Mouse (Mus musculus) c-Kit-positive CD71-positive TER-119-positive erythroid progenitor cells, embryonic 14.5 days (primary cell): ENCODE measurements around the gene Col18a1.

Experiments
- DNase-seq: peaks from one replicate; pipeline ENCODE4 v3.0.0-alpha.2; 2013; ENCODE audit warnings: low spot score

Col18a1 gene

GRCm38 (mm10) chr10:77062393-77063010 lies 103.8 kb downstream of the Col18a1 start:
- DNase-seq = no peak

DNA sequence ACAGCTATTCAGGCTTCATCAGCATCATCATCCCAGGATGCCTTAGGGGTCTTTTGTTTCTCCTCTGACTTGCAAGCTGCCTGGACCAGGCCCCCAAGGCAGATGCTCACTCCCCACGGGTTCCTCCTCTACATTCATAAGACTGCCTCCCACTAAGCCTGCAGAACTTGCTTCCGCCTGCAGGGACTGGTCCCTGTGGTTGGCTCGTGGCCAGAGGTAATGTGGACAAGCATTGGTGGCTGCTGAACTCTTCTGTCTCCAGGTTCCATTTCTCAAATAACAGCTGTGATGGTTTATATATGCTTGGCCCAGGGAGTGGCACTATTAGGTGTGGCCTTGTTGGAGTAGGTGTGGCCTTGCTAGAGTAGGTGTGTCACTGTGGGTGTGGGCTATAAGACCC lies 104.9 kb downstream of the Col18a1 start:
- no peak for DNase-seq

DNA sequence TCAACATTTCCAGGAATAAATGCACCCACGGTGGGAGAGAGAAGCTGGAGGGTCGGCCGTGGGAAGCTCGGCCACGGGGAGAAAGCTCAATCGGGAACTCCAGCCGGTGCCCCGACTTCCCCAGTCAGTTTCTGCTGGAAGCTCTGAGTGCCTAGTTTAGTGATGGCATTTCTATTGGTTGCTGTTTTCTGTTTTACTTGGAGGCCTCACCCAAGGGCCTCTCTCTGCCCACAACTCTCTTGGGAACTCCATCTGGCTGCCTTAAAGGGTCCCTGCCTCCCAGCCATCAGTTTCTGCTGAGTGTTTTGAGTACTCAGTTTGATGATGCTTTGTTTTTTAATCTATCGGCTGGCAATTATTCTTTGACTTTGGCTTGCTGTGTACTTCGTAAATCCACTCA lies 109.6 kb downstream of the Col18a1 start:
- no peak for DNase-seq

DNA sequence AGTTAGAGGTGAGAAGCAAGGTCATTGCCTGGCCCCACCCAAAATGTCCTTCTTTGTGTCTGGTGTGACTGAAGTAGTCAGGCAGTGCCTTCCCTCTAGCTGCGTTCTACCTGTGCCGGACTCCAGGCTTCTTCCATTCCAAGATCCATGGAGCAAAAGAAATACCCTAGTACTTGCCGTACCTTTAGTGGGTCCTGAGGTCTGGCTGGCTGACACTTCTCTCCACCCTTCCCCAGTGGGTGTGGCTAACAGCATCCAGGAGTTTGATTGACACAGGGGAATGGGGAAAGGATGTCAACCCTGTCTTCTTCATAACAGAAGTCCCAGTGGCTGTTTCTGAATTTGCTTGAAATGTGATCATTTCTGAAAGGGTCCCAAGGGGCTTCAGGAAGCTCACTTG lies 117.7 kb downstream of the Col18a1 start:
- no peak for DNase-seq

GRCm38 (mm10) chr10:77048196-77048595 lies 118.2 kb downstream of the Col18a1 start:
- DNase-seq = no peak

DNA sequence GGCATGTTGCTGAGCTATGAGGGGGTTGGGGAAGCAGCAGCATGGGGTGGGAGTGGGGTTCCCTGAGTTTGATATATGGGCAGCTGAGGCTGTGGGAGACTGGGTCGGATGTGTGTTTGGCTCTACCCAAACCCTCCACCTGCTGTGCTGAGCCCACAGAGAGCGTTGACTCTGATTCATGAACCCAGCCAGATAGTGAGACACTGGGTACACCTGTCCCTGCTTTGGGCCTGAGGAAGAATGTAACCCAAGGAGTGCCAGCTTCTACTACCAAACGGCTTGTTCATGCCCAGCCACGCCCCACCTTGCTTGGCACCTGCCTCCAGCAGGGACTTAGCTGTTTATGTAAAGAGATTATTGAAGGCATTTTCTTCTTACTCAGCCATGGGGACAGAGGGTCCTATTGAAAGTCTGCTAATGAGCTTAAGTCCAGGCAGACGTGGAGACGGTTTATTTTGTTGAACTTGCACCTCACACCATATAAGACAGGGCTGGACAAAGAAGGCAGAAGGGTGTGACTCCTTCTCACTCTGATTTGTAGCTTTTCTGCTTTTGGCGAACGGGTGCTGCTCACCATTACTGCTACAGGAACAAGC lies 127.7 kb downstream of the Col18a1 start:
- no peak for DNase-seq

DNA sequence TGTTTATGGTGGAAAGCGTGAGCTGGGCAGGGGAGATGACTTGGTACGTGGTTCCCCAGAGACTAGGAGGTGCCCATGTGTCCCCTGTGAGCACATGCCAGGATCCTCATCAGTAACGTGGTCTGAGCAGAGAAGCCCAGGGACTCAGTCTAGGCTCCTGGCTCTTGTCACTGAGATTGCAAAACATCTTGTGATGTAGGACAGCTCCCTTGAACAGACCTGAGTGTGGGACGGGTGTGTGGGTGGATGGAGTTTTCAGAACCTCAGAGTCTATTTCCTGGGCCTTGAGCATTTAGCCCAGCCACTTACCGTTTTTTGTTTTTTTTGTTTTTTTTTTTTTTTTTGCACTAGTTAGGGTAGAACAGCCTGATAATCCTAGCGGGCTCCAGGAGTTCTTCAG lies 130.9 kb downstream of the Col18a1 start:
- no peak for DNase-seq

DNA sequence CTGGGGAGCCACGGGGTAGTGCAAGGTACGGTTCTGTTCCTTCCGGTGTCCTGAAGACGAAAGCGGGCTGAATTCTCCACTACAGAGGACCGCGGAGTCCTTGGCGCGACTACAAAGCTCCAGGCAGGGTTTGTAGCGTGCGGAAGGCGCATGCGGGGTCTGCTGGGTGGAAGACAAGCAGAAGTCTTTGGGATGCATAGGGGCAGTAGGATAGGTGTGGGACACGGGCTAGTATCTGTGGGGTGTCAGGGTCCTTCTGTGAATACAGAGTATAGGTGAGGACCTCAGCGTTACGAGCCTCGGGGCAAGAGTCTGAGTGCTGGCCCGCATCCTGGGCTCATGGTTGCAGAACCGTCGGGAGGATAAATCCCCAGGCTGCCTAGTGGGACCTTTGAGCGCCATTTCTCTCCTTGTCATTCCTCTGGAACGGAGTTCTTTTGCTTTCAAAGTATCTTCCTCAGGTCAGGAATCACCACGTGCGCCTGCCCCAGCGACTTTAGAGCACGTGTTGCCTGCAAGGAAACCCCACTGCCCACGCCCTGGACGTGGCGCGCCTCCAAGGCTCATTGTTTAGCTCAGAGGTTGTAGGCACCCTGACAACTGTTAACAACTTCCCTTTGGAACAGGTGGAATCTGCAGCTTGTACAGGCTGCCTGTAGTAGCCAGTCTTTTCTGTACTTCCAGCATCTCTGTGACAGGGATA lies 132.9 kb downstream of the Col18a1 start:
- DNase-seq = peak; percentile 51

GRCm38 (mm10) chr10:77032591-77033322 lies 133.6 kb downstream of the Col18a1 start:
- peak; percentile 93 for DNase-seq

GRCm38 (mm10) chr10:77031768-77032375 lies 134.5 kb downstream of the Col18a1 start, which contains the start of gene Slc19a1:
TSS of gene Slc19a1 (plus strand) at chr10:77032241.
- DNase-seq = no peak

GRCm38 (mm10) chr10:77030666-77031065 lies 135.7 kb downstream of the Col18a1 start:
- DNase-seq = no peak

- DNase-seq = no peak
Measured at GRCm38 (mm10) chr10:77029761-77030160, 136.6 kb downstream of the Col18a1 start.

DNA sequence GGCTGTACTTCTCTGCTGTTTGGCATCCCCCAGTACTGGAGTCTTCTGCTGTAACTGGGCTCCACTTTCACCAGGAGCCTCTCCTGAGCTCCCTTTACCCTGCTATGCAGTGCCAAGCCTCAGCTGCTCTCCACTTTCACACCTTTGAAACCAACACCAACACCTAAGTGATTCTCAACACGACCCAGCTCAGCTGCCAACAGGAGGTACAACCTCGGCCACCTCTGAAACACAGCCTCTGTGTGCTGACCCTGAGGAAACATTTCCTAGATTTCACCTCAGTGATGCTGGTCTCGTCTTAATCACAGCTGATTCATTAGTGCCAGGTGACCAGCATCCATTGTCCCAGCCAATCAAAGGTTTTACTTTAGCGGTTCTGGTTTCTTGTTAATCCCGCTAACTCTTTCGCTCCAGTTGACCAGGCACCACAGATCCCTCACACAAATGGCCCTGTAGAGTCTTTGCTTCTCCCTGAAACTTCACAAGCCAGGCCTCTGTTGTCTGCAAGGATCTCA lies 137.5 kb downstream of the Col18a1 start:
- no peak for DNase-seq

DNA sequence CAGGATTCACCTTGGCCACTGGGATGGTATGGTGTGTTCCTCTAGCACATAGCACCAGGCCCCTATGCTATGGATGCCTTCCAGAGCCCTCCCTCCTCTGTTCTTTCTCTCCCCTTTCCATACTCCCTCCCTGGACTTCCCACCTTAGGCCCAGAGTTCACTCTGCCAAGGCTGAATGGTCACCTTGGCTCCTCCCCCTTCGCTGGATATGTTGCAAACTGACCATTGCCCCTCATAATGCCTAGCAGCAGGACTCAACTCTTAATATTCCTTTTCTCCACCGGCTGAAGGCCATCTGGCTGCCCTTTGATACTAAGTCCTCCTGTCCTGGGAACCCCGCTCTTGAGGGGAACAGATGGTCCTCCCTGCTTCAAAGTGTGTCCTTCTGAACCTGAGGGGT lies 139.4 kb downstream of the Col18a1 start:
- DNase-seq = no peak

- no peak for DNase-seq
Measured at GRCm38 (mm10) chr10:77024231-77024630, 142.1 kb downstream of the Col18a1 start.

- DNase-seq = no peak
Measured at GRCm38 (mm10) chr10:77022301-77023130, 143.8 kb downstream of the Col18a1 start.

- DNase-seq = peak; percentile 74
Measured at GRCm38 (mm10) chr10:77021399-77022052, 144.8 kb downstream of the Col18a1 start.

DNA sequence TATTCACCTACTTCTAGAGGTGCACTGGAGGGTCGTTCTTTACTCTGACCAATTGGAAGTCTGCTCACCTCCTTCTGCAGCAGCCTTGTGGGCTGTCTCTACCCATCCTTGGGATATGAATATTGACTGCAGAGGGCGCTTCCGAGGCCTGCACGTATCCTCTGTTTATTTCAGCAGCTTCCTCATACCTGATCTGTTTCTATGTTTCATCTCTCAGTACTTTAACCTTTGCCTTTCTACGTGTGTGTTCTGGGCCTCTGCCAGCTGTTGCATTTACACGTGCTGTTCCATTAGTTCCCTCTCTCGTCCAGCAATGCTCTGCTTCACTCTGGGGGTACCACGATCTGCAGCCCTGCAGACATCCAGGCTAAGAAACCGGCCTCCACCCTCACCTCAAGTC lies 148.7 kb downstream of the Col18a1 start:
- DNase-seq = no peak

- DNase-seq = no peak
Measured at GRCm38 (mm10) chr10:77017061-77017460, 149.3 kb downstream of the Col18a1 start.

DNA sequence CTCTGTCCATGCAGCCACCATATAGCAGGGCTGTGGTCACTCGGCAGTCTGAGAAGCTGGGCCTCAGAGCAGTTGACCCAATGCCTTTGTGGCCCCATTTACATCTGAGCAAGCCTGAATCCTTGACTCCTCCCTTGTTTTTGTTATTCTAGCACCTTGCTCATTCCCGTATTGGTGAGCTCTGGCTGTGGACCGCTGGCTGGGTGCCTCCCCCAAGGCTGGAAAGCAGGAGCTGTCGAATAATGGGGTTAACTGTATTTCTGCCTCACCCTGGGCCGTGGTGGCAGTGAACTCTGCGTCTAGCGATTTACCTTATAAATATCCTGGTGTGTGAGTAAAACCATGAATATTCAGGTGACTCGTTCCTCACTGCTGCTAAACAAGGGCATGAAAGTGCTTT lies 149.8 kb downstream of the Col18a1 start:
- DNase-seq = no peak

GRCm38 (mm10) chr10:77016080-77016479 lies 150.3 kb downstream of the Col18a1 start:
- DNase-seq = no peak
